Mouse (Mus musculus): ENCODE results near the gene Ak3.

GRCm38 (mm10) chr19:29074802-29075201 is 27.0 kb upstream of the Ak3 start:
- TF ChIP-seq CTCF (conservative IDR thresholded peaks at IDR 0.05; ENCODE audit: insufficient read depth, insufficient read length, low read depth, low read length) (no peak), POLR2A (IDR thresholded peaks at IDR 0.05; ENCODE audit: low read depth, low read length) (no peak)

All from kidney, adult 2 months (tissue).